Mouse (Mus musculus): Measurements from ENCODE around the gene Magoh.

Magoh gene

DNA sequence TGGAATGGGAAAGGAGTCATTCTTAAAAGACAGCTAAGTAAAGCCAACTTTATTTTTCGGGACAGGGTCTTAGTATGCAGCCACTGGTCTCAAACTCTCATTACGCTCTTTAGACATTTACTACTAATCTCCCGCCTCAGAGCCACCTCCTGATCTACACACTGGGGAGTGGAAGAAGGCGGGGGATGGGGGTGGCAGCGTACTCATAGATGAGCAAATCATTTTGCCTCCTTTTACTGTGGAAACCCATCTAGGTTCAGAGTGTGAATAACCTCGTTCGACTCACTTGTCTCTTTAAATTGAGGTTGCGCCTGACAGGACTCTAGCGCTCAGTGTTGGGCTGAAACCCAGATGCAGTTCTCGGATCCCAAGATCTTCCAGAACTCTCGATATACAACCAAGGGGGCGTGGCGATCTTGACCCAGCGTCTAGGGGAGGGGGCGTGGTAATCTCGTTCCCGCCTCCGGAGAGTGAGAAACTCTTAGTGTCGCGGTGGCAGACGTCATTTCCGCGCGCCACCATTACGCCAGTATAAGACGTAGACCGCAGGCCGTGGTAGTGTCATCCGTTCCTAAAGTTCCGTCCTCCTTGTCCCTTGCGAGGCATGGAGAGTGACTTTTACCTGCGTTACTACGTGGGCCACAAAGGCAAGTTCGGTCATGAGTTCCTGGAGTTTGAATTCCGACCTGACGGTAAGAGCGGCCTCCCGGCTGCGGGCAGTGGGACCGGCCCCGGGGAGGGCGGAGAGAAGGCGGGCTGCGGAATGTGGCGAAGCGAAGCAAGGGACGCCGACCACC is at the start of gene Magoh:
Gene Magoh, plus strand, starts transcription at position 502 of the 797 bp plus-strand sequence.
- DNase-seq (ENCODE audit: low spot score in 2 of 2): peak; percentile 90 to 98

DNA sequence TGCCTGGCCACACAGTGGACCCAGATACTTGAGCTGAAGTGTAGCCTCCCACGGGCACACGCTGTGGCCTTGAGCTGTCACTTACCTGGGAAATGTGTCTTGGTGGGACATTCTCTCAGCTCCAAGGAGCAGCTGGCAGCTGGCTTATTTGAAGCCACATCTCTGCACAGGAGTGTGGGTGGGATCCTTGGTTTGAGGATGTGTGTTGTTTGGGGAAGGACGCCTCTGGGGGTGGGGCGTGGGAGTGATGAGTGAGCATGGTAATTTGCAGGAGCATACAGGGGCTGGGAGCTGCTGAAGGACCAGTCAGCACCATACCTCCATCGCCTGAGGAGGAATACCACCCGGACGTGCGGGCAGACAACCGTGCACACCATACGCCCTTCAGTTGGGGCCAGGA is 49.4 kb upstream of the Magoh start:
- DNase-seq (ENCODE audit: low spot score in 2 of 2): no peak

DNA sequence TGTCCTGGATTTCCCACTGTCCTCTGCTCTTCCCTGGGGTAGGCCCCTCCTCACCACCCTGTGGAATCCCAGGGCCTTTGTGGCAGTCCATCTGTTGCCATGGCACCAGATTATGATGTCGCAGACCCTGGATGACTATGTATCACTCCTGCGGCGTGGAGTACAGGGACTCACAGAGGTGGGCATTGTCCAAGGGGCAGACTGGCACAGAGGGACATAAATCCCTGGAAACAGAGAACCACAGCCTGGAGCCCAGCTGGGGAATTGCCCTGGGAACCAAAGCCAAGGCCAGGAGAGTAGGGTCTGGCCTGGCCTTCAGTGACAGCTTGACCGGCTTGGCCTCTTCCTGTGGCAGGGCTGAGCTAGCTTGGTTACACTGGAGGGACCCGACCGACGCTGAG is 48.7 kb upstream of the Magoh start:
- no peak for DNase-seq (ENCODE audit: low spot score in 2 of 2)

DNA sequence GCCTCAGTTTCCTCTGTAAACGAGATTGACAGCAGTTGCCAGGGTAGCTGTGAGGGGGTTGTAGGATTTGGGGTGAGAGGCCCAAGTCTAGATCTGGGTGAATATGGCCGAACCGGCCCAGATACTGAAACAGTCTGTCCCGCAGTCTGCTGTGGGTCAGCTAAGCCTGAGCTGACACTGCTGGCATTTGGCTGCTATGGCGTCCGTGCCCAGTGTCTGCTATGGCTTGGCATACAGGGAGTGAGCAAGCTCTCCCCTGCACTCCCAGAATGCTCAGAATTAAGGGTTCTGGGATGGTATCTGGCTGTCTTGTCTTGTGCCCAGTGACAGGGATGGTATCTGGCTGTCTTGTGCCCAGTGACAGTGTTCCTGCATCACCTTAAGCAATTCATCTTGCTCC is 47.9 kb upstream of the Magoh start:
- no peak for DNase-seq (ENCODE audit: low spot score in 2 of 2)

DNA sequence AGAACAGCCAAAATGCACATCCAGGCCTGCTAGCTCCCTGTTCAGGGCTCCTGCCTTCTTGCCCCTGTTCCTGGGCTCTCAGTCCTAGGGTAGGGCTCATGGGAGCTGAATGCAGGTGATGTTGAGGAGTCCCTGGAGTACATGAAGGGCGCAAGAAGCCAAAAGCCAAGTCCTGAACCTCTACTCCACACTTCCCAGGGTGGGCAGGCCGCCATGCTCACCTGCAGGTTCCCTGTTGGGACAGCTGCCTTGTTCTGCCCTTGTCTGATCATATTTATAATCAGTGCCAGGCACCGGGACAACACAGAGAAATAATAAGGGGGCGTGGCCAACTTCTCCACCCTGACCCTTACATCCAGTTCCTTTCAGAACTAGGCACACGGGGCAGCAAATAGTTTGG is 46.0 kb upstream of the Magoh start:
- DNase-seq (ENCODE audit: low spot score in 2 of 2): no peak

DNA sequence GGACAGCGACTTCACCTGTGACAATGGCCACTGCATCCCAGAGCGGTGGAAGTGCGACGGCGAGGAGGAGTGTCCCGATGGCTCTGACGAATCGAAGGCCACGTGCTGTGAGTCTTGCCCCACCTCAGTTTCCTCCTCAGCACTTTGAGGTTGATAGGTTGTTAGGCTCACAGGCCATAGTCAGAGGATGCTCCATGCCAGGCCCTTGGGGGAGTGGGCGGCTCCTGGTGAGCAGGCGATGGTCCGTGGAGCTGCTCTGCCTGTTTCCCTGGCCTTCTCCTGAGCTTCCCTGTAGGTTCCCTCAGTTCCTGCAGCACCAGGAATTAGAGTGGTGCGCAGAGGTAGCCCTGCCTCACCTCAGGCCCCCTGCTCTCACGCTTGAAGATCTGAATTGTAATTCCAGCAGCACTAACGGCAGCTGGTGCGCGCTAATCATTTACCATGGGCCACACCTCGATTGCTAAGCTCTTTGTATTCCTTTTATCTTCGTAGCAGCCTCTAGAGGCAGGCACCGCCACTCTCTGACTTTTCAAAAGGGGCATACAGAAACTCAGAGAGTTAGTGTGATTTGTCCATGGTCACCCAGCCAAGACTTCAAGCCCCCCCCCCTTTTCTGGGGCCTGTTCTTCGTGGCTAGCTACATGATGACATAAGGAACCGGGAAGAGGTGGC is 44.8 kb upstream of the Magoh start:
- DNase-seq (ENCODE audit: low spot score in 2 of 2): no peak

DNA sequence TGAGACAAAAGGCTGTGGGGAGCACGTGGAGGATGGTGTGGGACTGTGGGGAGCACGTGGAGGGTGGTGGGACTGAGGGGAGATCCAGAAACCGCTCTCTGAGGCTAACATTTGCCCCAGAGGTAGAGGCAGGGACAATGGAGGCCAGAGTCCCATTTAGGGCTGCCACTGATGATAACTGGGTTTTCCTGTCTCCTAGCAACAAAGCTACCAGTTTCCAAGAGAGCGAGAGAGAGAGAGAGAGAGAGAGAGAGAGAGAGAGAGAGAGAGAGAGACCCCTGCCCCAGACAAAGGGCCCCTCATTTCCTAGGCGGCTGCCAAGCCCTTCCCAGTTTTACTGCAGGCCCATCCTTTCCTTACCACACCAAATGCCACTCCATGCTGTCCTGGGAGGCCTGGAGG is 44.0 kb upstream of the Magoh start:
- DNase-seq (ENCODE audit: low spot score in 2 of 2): no peak

DNA sequence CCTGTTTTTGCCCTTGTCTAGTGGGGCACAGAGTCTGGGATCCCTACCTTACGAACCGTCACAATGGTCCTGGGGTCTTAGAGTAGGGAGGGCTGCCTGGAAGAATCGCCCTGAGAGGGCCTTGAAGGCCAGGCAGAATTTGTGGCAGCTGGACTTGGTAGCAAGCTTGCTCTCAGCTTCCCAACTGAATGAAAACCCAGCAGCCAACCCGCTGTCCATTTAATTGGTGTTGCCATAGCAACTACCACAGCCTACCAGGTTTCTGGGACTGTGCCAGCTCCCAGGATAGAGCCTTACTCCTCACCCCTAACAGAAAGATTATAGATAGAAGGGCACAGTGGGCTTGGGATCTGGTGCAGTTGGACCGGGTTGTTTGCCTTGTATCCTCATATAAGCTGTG is 42.8 kb upstream of the Magoh start:
- no peak for DNase-seq (ENCODE audit: low spot score in 2 of 2)

DNA sequence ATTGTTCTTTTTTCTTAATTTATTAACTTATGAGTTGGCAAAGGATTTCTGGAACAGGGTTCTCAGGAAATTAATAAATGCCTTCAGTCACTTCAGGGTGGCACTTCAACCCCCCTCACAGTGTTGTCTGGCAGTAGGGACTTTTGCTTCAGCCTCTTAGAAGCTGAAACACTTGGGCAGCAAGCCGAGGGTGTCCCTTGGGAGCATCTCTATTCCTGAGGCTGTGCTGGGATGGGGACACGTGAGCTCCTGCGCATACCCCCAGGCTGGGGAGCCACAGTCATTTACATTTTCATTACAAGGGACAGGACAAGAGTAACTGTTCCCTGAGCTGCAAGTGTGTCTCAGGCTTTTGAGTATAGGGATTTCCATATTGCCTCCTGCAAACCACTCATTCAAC is 41.6 kb upstream of the Magoh start:
- no peak for DNase-seq (ENCODE audit: low spot score in 2 of 2)

DNA sequence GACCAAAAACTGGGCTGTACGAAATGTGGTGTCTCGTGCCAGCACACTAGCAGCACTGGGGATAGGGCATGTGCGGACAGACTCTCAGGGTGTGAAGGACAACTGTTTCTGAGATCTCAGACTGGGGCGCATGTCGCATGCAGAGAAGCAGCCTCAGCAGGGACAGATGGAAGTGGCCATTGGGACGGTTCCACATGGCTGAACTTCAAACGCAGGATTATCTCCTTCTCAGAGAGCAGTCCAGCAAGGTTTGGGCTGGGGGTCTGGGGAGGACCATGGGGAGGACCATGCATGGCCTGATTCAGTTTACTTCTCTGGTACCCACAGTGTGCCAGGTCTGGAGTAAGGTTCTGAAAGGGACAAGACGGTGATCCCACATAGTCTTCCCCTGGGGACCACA is 35.9 kb upstream of the Magoh start:
- DNase-seq (ENCODE audit: low spot score in 2 of 2): no peak

DNA sequence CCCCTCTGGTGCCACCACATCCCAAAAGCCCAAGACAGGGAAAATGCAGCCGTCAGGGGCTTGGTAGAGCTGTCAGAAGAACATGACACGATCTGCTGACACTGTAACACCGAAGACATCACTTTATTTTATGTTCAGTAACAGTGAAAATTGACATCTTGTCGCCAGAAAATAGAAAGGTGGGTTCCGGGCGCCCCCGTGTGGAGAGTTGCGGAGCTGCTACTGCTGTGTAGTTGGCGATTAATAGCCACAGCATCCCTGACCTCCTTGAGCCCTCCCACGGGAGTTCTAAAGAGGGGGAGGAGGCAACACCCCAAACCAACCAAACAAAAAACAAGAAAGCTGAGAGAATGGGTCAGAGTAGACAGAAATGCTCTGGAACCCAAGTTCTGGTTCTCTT is 34.6 kb upstream of the Magoh start:
- DNase-seq (ENCODE audit: low spot score in 2 of 2): peak; percentile 55 to 86

DNA sequence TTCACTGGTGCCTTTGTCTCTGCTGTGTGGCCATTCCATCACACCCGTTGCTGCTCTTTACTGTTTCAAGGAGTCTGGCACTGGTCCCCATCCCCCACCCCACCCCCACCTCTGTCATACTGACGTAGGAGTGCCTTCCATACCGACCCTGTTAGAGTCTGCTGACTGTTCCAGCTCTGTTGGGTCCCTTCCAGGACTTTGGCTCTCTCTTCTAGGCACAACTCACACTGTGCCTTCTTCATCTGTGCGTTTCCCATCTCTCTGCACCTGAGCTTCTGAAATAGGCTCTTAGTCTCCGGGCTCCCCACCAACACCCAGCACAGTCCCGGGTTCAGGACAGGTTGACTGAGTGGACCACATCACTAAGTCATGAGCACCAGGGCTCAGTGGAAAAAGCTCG is 32.8 kb upstream of the Magoh start:
- DNase-seq (ENCODE audit: low spot score in 2 of 2): no peak

DNA sequence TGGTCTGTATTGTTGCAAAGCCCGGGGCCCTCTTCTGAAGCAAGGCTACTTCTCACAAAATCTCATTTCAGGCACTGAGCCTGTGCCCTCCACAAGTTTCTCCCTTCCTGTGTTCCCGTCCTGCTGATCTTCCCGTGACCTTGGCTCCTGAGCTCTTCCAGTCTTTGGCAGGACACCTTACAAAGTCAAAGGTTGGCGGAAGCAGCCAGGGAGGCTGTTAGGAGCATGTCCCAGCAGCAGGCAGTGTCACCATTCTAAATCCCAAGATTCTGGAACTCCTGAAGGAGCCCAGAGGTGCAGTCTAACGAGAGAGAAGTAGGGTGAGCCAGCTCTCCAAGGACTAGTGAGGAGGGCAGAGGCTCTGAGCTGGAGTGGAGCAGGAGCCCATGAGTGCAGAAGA is 31.0 kb upstream of the Magoh start:
- DNase-seq (ENCODE audit: low spot score in 2 of 2): no peak

DNA sequence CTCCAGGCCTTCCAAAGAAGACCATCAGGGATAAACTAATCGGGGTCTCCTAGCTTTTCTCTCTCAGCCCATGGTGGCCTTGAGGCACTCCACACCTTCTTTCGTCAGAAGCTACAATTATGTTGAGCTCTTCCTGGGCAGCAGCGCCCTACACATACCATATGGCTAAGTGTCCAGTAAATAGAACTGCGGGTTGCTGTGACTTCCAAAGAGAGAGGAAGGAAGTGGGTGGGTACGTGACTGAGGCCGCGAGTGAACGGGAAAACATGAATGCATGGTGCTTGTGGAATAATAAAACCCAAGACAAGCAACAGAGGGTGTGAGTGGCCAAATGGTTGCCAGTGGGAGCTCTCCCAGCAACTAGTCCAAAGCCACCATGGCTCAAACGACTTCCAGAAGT is 29.9 kb upstream of the Magoh start:
- DNase-seq (ENCODE audit: low spot score in 2 of 2): no peak

DNA sequence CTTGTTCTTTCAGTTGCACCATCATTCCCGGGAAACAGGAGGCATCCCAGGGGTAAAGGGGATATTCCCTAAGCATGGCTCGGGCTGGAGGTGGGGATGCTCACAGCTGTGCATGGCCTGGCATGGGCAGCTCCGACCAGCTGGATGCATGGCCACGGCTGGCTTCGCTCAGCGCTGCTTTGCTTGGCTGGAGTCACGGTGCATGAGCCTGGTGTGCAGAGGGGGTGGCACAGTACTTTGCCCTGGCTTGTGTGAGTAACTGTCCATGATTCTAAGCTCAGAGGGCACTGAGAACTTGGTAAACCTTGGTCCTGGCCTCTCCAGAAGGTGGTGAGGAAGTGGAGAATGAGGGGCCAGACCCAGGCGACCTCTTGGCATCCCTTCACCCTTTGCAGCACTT is 29.5 kb upstream of the Magoh start:
- no peak for DNase-seq (ENCODE audit: low spot score in 2 of 2)

DNA sequence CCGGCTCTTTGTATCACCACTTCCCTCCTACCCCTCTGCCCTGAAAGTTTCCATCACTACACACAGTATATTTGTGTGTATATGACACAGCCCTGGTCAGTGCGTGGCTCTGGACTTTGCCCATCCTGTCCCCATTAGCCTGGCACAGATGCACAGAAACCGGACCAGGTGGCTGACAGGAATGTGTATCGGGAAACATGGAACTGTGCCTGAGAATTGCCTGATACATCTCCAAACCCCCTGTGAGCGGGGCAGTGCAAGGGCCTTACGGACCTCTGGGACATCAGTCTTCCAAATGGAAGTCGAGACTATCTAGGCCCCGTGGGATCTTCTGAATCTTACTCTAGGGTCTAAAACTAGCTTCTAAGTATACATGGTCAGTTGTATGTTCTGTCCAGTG is 26.2 kb upstream of the Magoh start:
- no peak for DNase-seq (ENCODE audit: low spot score in 2 of 2)

DNA sequence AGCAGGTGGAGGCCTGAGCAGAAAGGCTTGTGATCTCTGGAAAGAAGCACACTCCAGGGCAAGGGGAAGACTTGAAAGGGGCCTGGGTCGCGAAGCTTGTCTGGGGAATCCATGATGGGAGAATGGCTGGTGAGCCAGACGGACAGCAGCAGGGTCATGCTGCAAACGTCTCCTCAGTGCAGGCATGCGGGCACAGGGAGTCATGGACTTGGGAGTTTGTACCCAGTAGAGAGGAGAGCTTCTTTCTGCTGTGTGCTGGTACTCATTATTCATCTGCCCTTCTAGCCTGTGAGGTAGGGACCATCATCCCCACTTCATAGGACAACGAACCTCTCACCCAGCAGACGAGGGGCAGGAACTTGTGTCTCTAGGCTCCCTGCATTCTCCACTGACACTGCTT is 25.7 kb upstream of the Magoh start:
- no peak for DNase-seq (ENCODE audit: low spot score in 2 of 2)

DNA sequence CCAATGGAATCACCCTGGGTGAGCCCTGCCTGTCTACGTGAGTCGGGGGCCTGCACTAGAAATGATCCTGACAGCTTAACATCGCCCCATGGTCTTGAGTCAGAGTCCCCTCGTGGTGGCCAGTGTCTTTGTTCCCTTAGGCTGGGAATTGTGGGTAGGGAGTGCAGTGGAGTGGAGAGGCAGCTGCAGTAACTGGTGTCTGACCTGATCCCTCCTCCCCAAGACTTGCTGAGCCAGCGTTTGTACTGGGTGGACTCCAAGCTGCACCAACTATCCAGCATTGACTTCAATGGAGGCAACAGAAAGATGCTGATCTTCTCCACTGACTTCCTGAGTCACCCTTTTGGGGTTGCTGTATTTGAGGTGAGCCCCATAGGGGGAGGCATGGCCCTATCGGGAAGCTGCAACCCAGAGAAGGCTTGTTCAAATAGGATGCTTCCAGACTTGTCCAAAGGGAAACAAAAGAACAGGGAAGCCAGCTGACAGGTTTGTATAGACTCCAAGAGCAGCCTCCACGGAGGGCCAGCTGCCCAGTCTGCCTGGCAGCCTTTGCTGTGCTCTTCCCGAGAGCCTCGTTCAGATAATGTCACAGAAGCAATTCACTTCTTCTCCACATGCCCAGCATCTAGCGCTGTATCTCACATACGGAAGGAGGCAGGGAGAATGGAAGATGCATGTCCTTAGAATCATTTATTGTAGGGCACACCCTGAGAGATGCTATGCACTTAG is 22.4 kb upstream of the Magoh start:
- no peak for DNase-seq (ENCODE audit: low spot score in 2 of 2)

DNA sequence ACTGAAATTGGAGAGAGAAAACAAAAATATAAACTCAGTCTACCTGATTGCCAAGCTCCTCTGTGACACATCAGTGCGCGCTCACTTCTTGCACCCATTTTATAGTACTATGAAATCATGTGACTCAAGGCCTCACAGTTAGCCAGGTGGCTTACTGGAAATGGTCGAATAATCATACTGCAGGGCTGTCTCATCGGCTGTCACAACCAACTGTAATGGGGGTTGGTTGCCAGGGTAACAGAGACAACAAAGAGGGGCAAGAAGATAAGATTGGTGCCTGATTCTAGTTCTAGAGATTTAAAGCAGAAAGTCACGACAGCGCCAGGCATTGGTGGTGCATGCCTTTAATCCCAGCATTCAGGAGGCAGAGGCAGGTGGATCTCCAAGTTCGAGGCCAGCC is 20.6 kb upstream of the Magoh start:
- no peak for DNase-seq (ENCODE audit: low spot score in 2 of 2)

DNA sequence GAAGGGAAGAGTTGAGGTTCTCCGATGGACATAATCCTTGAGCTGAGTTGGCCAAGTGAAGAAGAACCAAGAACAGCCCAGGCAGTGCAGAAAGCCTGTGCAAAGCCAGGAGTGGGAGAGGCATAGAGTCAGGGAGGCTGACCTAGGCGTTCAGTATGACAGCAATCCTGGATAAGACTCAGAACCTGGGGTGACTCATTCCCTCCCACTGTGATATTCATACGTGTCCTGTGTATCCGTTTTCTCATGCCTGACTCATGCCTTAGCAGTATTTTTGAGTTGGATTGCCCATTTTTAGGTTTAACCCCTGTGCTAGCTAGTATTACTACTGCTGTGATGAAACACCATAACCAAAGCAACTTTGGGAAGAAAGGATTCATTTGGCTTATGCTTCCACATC is 14.7 kb upstream of the Magoh start:
- DNase-seq (ENCODE audit: low spot score in 2 of 2): no peak

DNA sequence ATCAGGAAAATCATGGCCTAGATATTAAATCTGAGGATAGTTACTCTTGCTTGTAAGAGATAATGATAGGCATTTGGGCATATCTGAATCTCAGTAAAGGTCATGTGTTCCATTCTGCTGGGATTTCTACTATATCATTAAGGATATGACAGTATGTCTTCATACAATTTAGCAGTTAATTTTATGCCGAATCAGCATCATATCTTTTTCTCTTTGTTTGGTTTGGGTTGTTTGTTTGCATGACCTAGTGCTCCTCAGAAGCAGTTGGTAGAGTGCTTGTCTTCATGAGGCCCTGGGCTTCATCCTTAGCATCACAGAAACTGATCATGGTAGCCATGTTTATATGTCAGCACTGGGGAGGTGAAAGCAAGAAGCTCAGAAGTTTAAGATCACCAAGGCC is 2.1 kb downstream of the Magoh start:
- no peak for DNase-seq (ENCODE audit: low spot score in 2 of 2)

DNA sequence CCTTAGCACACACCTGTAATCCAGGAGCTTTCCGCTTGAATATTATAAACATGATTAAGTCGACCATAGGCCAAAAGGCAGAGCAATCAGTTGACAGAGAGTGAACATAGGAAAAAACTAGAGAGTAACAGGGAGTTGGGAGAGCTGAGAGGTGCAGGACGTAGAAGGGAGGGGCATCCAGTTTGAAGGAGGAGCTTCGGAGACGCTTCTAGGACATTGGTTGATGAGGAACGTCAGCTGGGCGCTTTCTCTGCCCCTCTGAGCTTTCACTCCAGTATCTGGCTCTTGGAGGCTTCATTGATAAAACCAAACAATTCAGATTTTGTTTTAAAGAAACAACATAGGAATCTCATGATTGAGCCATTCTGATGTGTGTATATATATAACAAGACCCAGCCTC is 6.8 kb downstream of the Magoh start:
- no peak for DNase-seq (ENCODE audit: low spot score in 2 of 2)

DNA sequence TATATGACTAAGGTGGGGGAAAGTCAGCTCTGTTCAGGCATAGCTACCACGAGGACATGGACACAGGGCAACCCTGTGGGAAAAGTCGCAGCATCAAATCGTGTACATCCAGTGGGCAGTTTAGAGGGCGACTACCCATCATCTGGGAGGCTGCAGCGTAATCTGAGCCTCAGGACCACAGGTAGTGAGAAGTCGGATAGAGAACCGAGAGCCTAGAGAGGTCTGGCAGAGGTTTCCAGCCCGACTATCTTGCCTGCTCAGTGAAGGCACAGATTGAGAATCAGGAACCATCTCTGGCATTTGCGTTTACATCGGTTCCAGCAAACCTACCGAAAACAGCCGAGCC is 9.8 kb downstream of the Magoh start:
- no peak for DNase-seq (ENCODE audit: low spot score in 2 of 2)

All from urinary bladder, postnatal 4 days (tissue).